Mouse (Mus musculus) embryonic facial prominence, embryonic 10.5 days (tissue): ENCODE measurements at regions not wholly inside any gene's neighbourhood (a gene's known extent, or its start where the extent isn't known, plus 50 kb on each side); places are given as distances from the start of the nearest gene placed in this dataset.

ENCODE experiments used
- DNase-seq: peaks from one replicate; pipeline ENCODE4 v3.0.0-alpha.2; 2017; ENCODE audit warnings: low spot score
- H3K27ac ChIP-seq: fragments of 300-500 bp; sonication (generic); replicated peaks from 2 replicates; pipeline ENCODE4 v1.5.1; 2016; ENCODE audit warnings: mild to moderate bottlenecking
- H3K27me3 ChIP-seq: fragments of 300-500 bp; sonication (generic); replicated peaks from 2 replicates; pipeline ENCODE4 v1.6.1; 2016; ENCODE audit warnings: low read depth, mild to moderate bottlenecking; ENCODE audit not compliant: poor library complexity, severe bottlenecking
- H3K36me3 ChIP-seq: fragments of 300-500 bp; sonication (generic); replicated peaks from 2 replicates; pipeline ENCODE4 v1.6.1; 2016; ENCODE audit warnings: mild to moderate bottlenecking, moderate library complexity
- H3K4me1 ChIP-seq: fragments of 300-500 bp; sonication (generic); 2 replicates; pipeline ENCODE4 v1.6.1; 2016
- H3K4me3 ChIP-seq: fragments of 300-500 bp; sonication (generic); 2 replicates; pipeline ENCODE4 v1.5.1; 2016; ENCODE audit warnings: mild to moderate bottlenecking, moderate library complexity
- H3K9me3 ChIP-seq: fragments of 300-500 bp; sonication (generic); 2 replicates; pipeline ENCODE4 v1.6.1; 2016; ENCODE audit warnings: mild to moderate bottlenecking
- WGBS: fragments of 180-500 bp; shearing (Covaris S2); methylation state at CpG from one replicate; pipeline ENCODE4 v1.1.7; 2016; 5-methylcytosine and 5-hydroxymethylcytosine counted together

DNA sequence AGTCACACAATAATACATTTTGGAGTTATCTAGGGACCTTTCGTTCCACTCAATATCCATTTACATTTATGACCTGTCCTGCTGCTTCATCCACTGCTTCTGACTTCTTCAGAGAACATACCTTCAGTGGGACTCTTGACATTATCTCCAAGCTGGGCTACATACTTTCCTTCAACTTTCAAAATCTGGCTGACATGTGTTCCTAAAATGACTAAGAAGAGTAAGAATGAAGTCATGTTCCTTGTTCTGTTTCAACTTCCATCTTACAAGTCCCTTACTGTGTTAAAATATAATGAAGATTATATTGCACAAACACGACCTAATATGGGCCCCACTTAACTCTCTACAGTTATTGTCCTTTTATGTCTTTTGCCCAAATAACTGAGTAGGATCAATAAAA, 807.0 kb downstream of the Stpg2 start:
- H3K36me3 ChIP-seq = no peaks in the 10 kb centered on the region
- H3K4me3 ChIP-seq = no peak overlapping the region
- no peaks in the 10 kb centered on the region for H3K9me3 ChIP-seq
- no peak for DNase-seq
- no peaks in the 10 kb centered on the region for H3K4me1 ChIP-seq
- H3K27me3 ChIP-seq = no peaks in the 10 kb centered on the region
- 82% methylated on average over 2 of the region's 2 CpGs for WGBS
- no peak overlapping the region for H3K27ac ChIP-seq

DNA sequence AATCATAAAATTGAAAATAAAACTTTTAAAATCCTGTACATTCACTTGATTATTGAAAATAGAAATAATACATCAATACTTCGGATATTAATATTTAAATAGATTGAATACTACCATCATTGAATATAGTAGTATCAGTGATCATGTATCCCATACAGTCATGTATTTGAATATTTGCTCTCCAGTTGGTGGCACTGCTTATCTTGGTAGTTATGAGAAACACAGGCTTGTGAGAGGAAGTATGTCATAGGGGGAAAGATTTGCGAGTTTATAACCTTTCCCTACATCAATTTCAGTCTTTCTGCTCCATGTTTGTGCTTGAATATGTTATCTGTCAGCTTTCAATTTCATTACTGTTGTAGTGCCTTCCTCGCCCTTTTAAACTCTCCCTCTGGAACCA, 828.6 kb downstream of the Stpg2 start:
- Histone ChIP-seq H3K36me3 (no peaks in the 10 kb centered on the region), H3K4me3 (no peak overlapping the region), H3K9me3 (no peaks in the 10 kb centered on the region), H3K27me3 (no peaks in the 10 kb centered on the region), H3K4me1 (no peaks in the 10 kb centered on the region), H3K27ac (no peak overlapping the region)
- WGBS = 88% methylated on average over 3 of the region's 3 CpGs
- no peak for DNase-seq

DNA sequence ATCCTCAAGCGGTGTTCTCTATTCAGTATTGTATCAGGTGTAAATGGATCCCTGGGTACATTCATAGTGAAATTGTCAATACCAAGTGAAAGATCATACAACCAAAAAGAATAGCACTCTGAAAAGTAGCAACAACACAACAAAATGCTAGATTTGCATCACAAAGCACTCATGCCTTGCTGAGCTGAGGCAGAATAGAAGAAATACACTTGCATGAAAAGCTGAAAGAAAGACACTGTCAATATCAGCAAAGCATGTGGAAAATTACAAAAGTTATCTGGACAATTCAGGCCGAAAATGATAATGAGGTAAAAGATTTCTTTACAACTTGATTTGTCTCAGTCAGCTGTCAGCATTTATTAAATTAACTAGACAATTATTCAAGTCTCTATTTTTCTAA, 829.6 kb downstream of the Stpg2 start:
- no peaks in the 10 kb centered on the region for H3K27me3 ChIP-seq
- DNase-seq = no peak
- H3K36me3 ChIP-seq = no peaks in the 10 kb centered on the region

DNA sequence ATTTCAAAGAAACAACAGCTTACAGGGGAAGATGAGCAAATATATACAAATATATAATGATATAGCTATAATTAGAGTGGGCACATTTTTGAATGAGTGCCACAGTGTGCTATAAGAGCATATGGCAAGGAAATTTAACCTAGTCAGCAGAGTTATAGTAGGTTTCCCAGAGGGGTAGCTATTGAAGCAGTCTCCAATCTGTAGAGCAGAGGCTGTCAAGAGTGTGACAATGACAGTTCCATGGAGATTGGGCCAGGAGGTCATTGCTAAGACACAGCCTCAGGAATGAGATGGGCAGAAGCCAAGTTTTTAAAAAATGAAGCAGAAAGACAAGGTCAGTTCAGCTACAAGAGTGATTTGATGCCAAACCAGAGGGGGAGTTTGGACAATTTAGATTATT, 839.4 kb downstream of the Stpg2 start:
- H3K4me1 ChIP-seq = no peaks in the 10 kb centered on the region
- no peaks in the 10 kb centered on the region for H3K27me3 ChIP-seq
- no peaks in the 10 kb centered on the region for H3K9me3 ChIP-seq
- no peak overlapping the region for H3K4me3 ChIP-seq
- no peak overlapping the region for H3K27ac ChIP-seq
- DNase-seq = no peak
- H3K36me3 ChIP-seq = no peaks in the 10 kb centered on the region

More for the DNA sequence above, 829.6 kb downstream of the Stpg2 start:
- H3K27ac ChIP-seq = no peak overlapping the region
- H3K4me1 ChIP-seq = no peaks in the 10 kb centered on the region
- no peak overlapping the region for H3K4me3 ChIP-seq
- no peaks in the 10 kb centered on the region for H3K9me3 ChIP-seq
- WGBS = 70% methylated on average over 2 of the region's 2 CpGs

DNA sequence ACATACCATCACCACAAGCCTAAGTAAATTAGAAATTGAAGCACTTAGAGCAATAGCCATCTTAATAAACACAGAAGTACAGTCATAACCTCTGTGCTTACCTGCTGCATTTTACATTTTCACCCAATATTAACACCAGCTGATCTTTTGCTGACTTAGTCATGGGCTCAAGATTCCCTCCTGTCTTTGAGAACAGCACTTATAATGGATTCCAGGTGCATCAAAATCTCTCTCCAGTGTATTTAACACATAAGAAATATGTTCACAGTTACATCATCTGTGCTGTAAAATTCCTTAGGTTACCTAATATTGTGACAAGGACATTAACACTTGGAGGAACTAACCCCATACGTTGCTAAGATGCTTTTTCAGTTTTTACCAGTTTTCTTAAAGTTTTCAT, 849.1 kb downstream of the Stpg2 start:
- no peak for DNase-seq
- 69% methylated on average over 1 of the region's 1 CpGs for WGBS

DNA sequence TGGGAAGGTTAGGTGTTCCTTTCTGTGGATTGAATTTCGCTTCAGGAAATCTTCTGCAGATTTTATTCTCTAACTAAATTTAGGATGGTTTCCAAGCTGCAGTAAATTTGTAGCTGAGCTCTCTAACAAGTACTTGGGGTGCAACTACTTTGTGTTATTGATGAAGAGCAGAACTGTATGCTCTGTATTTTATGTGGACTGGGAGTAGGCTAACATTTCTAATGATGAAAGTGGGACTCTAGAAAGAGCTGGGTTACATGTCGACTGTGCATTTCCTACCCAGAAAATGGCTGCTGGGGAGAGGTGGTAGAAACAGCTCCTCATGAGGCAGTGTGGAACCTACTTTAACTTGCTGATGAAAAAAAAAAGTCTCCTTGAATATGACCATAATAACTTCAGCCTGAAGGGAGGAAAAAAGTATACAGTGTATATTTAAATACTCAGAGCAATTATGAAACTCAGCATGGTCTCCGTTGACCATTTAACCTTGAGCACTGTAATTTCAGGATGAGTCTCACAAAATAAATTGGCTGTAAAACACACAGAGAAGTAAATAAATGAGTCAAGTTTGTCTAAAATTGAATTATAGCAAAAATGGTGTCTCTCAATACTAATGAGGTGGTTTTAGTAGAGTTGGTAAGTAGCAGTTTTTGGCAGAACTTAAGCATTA, 852.6 kb downstream of the Stpg2 start:
- H3K27ac ChIP-seq = no peak overlapping the region
- H3K27me3 ChIP-seq = no peaks in the 10 kb centered on the region
- whole genome bisulfite sequencing = 84% methylated on average over 3 of the region's 3 CpGs
- H3K36me3 ChIP-seq = no peaks in the 10 kb centered on the region
- H3K4me1 ChIP-seq = no peaks in the 10 kb centered on the region
- DNase-seq = no peak
- H3K9me3 ChIP-seq = no peaks in the 10 kb centered on the region
- no peak overlapping the region for H3K4me3 ChIP-seq

More for the DNA sequence above, 849.1 kb downstream of the Stpg2 start:
- H3K4me1 ChIP-seq = no peaks in the 10 kb centered on the region
- no peak overlapping the region for H3K4me3 ChIP-seq
- H3K27me3 ChIP-seq = no peaks in the 10 kb centered on the region
- no peak overlapping the region for H3K27ac ChIP-seq
- no peaks in the 10 kb centered on the region for H3K9me3 ChIP-seq
- no peaks in the 10 kb centered on the region for H3K36me3 ChIP-seq

DNA sequence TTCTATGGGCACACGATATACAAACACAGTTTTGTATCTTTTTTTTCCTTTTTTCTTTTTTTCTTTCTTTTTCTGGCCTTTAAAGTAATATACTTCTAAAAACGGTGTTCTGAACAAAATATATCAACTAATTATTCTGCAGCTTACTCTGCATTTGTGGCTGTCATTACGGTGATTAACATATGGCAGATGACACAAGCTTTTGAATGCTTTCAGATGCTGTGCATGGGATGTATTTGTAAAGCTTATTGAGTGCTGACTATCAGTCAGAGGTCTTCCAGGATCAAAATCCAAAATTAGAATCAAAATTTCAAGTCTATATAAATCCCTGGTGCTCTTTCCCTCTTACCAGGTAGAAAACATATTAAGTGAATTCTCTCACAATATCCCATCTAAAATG, 853.6 kb downstream of the Stpg2 start:
- Histone ChIP-seq H3K27me3 (no peaks in the 10 kb centered on the region), H3K27ac (no peak overlapping the region), H3K9me3 (no peaks in the 10 kb centered on the region), H3K4me1 (no peaks in the 10 kb centered on the region), H3K4me3 (no peak overlapping the region), H3K36me3 (no peaks in the 10 kb centered on the region)
- WGBS = 76% methylated on average over 3 of the region's 3 CpGs
- no peak for DNase-seq

DNA sequence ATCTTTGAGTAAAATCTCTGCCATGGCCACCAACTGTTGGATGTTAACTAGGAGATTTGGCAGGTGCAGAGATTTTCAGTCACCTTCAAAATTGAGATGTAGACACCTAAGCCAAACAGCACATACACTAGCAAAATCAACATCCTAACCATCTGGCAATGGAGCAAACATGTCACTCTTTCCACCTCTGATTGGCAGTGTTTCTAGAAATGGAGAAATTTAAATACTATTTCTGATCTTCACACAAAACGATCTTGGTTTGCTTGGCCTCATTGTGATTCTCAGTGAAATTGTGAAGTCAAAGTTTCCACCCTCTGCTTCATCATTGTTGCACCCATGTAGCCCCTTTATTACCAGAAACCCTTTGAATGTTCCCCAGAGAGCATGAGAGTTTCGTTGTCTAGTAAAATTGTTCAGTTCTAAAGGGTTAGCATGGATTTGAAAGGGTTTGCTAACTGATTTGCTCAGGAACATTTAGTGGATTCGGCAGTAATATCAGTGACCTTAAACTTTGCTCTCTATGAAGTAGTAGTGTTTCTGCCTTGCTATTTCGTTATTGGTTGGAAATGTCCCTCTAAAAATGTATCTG, 854.1 kb downstream of the Stpg2 start:
- 83% methylated on average over 4 of the region's 4 CpGs for WGBS
- no peak for DNase-seq
- Histone ChIP-seq H3K4me1 (no peaks in the 10 kb centered on the region), H3K4me3 (no peak overlapping the region), H3K27ac (no peak overlapping the region), H3K9me3 (no peaks in the 10 kb centered on the region), H3K36me3 (no peaks in the 10 kb centered on the region), H3K27me3 (no peaks in the 10 kb centered on the region)

DNA sequence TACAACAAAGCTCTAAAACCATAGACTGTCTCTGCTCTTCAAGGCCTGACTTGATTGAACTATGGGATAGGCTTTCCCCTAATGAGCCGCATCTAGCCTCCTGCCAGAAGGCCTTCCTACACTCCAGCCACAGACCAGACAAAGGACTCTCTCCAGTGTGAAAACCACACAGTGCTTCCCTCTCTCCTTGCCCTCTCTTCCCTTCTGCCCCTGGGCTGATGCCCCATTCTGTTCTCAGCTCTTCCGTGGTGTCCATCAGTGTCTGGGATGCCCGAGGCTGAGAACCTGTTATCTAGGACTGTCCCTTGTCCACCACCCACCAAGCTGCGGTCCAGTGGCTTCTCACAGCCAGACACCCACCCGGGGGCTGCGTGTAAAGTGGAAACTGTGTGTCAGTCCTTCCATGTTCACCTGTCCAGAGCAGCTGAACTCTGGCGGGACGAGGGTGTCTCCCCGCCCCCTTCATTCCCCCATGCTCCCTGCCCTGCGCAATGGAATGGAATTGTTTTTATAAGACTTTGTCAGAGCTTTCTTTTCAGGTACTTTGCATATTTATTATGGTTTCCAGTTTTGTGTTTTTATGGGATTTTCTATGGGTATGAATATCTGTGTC, 856.4 kb downstream of the Stpg2 start:
- Histone ChIP-seq H3K4me3 (no peak overlapping the region), H3K27me3 (no peaks in the 10 kb centered on the region), H3K36me3 (no peaks in the 10 kb centered on the region), H3K4me1 (peaks cover 8% of the 10 kb centered on the region), H3K9me3 (no peaks in the 10 kb centered on the region), H3K27ac (no peak overlapping the region)
- 91% methylated on average over 10 of the region's 10 CpGs for WGBS
- no peak for DNase-seq

DNA sequence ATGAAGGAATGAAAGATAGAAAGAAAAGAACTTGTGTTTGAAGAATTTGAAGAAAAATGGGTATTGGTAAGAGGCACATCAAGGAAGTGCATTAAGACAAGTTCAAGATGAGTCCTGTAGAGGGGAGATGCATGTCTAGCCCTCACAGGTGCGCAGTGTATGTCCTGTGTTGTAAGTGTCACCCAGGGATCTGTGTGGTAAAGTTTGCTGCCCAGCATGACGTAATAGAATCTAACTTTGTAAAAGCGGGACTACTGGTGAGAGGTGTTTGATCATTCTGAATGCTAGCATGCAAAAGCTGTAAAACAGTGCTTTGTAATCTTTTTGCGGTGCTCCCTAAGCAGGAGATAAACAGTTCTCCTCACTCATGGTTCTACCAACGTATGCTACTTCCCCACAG, 857.4 kb downstream of the Stpg2 start:
- DNase-seq = no peak
- Histone ChIP-seq H3K36me3 (no peaks in the 10 kb centered on the region), H3K4me1 (peaks cover 8% of the 10 kb centered on the region), H3K4me3 (no peak overlapping the region), H3K27ac (no peak overlapping the region), H3K9me3 (no peaks in the 10 kb centered on the region), H3K27me3 (no peaks in the 10 kb centered on the region)
- WGBS = 86% methylated on average over 5 of the region's 5 CpGs

DNA sequence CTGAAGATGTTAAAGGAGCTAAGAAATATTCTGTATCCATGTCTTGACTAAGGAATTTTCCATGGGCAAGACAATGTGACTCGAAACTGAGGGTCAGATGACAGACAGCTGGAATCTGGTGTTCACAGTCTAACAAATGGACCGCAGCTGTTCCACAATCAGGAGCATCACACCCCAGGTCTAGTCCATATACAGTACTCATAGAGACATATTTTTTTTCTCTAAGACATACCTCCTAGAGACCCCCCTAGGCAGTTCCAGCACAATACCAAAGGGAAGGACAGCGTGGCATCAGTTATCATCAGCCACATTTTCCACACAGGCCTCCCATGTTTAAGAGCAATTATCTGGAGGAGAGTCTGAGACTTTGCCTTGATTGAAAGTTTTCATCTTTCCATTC, 878.8 kb downstream of the Stpg2 start:
- H3K27ac ChIP-seq = no peak overlapping the region
- no peak for DNase-seq
- H3K27me3 ChIP-seq = no peaks in the 10 kb centered on the region
- 76% methylated on average over 3 of the region's 3 CpGs for WGBS
- H3K9me3 ChIP-seq = no peaks in the 10 kb centered on the region
- no peaks in the 10 kb centered on the region for H3K36me3 ChIP-seq
- 0 out of 2 replicates have a peak, but pooled peaks cover 4% of the 10 kb centered on the region for H3K4me1 ChIP-seq
- no peak overlapping the region for H3K4me3 ChIP-seq

DNA sequence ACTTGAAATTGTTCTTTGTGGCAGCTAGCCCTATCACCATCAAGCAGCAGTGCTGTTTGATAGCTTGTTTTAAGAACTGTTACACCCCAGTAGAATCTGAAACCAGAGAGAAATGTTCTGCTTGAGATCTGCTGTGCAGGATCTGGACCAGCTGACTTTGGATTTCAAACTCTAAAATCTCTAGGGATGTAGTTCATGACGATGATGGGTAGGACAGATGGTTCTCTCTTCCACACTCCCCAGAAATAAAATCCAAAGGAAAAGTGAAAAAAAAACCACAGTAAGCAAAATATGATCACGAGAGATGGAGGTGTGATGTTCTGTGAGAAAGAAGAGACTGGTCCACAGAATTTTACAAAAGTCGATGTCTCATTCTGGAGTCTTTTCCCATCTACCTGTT, 879.9 kb downstream of the Stpg2 start:
- Histone ChIP-seq H3K9me3 (no peaks in the 10 kb centered on the region), H3K4me1 (0 out of 2 replicates have a peak, but pooled peaks cover 4% of the 10 kb centered on the region), H3K27ac (no peak overlapping the region), H3K36me3 (no peaks in the 10 kb centered on the region), H3K4me3 (no peak overlapping the region), H3K27me3 (no peaks in the 10 kb centered on the region)
- no peak for DNase-seq
- WGBS = 94% methylated on average over 3 of the region's 3 CpGs

DNA sequence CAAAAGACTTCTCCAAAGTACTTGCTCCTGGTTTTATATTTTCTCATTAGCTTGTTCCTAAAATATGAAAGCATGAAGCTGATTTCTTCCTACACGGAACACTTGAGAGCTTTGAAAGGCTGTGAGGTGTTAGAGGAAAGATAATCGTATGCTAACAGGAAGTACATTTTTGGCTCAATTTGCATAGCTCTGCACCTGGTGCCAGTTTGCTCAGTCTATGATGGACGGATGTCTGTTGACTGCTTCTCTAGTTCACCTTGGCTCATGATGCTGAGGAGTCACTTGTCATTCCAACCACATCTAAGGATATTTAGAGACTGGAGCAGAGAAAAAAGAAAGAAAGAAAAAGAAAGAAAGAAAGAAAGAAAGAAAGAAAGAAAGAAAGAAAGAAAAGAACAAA, 882.5 kb downstream of the Stpg2 start:
- Histone ChIP-seq H3K9me3 (no peaks in the 10 kb centered on the region), H3K4me3 (no peak overlapping the region), H3K4me1 (0 out of 2 replicates have a peak, but pooled peaks cover 4% of the 10 kb centered on the region), H3K36me3 (no peaks in the 10 kb centered on the region), H3K27ac (no peak overlapping the region), H3K27me3 (no peaks in the 10 kb centered on the region)
- DNase-seq = no peak
- 84% methylated on average over 3 of the region's 3 CpGs for WGBS
